ENCODE assay signal across 10 mouse cellular contexts in the genomic region with DNA sequence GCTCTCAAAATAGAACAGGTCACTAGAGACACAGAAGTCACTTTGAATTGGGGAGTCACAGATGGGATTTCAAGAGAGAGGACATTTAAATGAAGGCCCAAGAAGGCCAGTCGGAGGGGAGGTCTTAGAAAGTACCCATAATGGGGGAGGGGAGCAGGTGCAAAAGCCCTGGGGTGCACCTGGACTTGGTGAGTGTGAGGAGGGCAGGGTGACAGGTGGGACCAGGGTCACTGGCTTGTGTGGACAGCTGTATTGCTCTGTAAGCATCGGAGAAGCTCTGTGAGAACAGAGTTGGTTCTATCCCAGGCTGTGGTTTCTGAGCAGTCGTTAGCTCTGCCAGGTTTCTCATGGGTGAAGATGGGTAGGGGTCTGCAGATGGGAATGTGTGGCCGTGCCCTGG. TPM values are rescaled to one million over a fixed set of nuclear protein-coding genes. Genes with fewer than 3 reads are reported as not detected.
DNase-seq lines count a peak whose midpoint lies in the region; ATAC-seq and TF ChIP-seq lines count a peak whose summit lies in the region.
"Had no signal": no experiment of that assay in that cellular context is flagged by ENCODE, and none has a peak within 500 bp of the region (broad histone marks: within the 10 kb centered on the region; RNA-seq: fewer than 3 reads in every experiment).

No protein-coding gene starts in this region.

- no peak for TF ChIP-seq POLR2A in thymus, adult 2 months (IDR thresholded peaks at IDR 0.05; ENCODE audit: control insufficient read depth, extremely low read depth, insufficient read depth, low read length, poor library complexity)

- H3K9ac ChIP-seq in kidney, embryonic 14.5 days (ENCODE audit: low read depth, low read length) = no peak overlapping the region
- H3K9ac ChIP-seq in embryonic facial prominence, embryonic 15.5 days = 0 out of 2 replicates have a peak overlapping the region, but pooled peaks have one; percentile 4
- no peak overlapping the region for H3K9ac ChIP-seq in hindbrain, embryonic 16.5 days (ENCODE audit: low read depth, low read length)
- H3K9ac ChIP-seq in midbrain, postnatal 0 days (replicated peaks; ENCODE audit: low read length, poor library complexity, severe bottlenecking) = 0 out of 2 replicates have a peak overlapping the region, but pooled peaks have one; percentile 29
- H3K9ac ChIP-seq: limb, embryonic 13.5 days had no signal

- no peaks in the 10 kb centered on the region for H3K36me3 ChIP-seq in kidney, embryonic 14.5 days (ENCODE audit: control insufficient read depth, insufficient read depth, low read length)
- H3K36me3 ChIP-seq in embryonic facial prominence, embryonic 15.5 days = no peaks in the 10 kb centered on the region
- H3K36me3 ChIP-seq in hindbrain, embryonic 16.5 days (ENCODE audit: control insufficient read depth, insufficient read depth, low read length) = no peaks in the 10 kb centered on the region
- H3K36me3 ChIP-seq in midbrain, postnatal 0 days (ENCODE audit: insufficient read depth, low read length) = no peaks in the 10 kb centered on the region
- no peaks in the 10 kb centered on the region for H3K36me3 ChIP-seq in thymus, adult 2 months (ENCODE audit: control insufficient read depth, insufficient read depth, low read length)
- H3K36me3 ChIP-seq: limb, embryonic 13.5 days had no signal

- no peaks in the 10 kb centered on the region for H3K9me3 ChIP-seq in kidney, embryonic 14.5 days (ENCODE audit: control insufficient read depth, low read length)
- H3K9me3 ChIP-seq in embryonic facial prominence, embryonic 15.5 days (replicated peaks) = no peaks in the 10 kb centered on the region
- no peaks in the 10 kb centered on the region for H3K9me3 ChIP-seq in hindbrain, embryonic 16.5 days (ENCODE audit: control insufficient read depth, low read length)
- H3K9me3 ChIP-seq in midbrain, postnatal 0 days (ENCODE audit: low read length) = no peaks in the 10 kb centered on the region
- H3K9me3 ChIP-seq: limb, embryonic 13.5 days had no signal

- H3K4me1 ChIP-seq in kidney, embryonic 14.5 days (ENCODE audit: control insufficient read depth, insufficient read depth, low read length) = peaks cover 25% of the 10 kb centered on the region
- peaks cover 60% of the 10 kb centered on the region for H3K4me1 ChIP-seq in embryonic facial prominence, embryonic 15.5 days
- H3K4me1 ChIP-seq in hindbrain, embryonic 16.5 days (ENCODE audit: control insufficient read depth, insufficient read depth, low read depth, low read length) = peaks cover 54% of the 10 kb centered on the region
- peaks cover 20% of the 10 kb centered on the region; the same call in 1 of the 2 replicates for H3K4me1 ChIP-seq in midbrain, postnatal 0 days (ENCODE audit: insufficient read depth, low read length)
- H3K4me1 ChIP-seq in thymus, adult 2 months (replicated peaks; ENCODE audit: control insufficient read depth, insufficient read depth, low read length) = peaks cover 74% of the 10 kb centered on the region

- peak overlapping the region; percentile 14; the same call in 1 of the 2 replicates for H3K27ac ChIP-seq in kidney, embryonic 14.5 days (ENCODE audit: low read depth, low read length)
- peak overlapping the region; percentile 73 for H3K27ac ChIP-seq in embryonic facial prominence, embryonic 15.5 days (replicated peaks)
- H3K27ac ChIP-seq in hindbrain, embryonic 16.5 days (ENCODE audit: low read depth, low read length) = peak overlapping the region; percentile 89
- H3K27ac ChIP-seq in midbrain, postnatal 0 days (ENCODE audit: low read depth, low read length) = peak overlapping the region; percentile 94
- H3K27ac ChIP-seq in thymus, adult 2 months (ENCODE audit: control insufficient read depth, insufficient read depth, low read length) = no peak overlapping the region; the same call in 1 of the 2 replicates
- H3K27ac ChIP-seq: limb, embryonic 13.5 days had no signal

- no peak overlapping the region for H3K4me2 ChIP-seq in kidney, embryonic 14.5 days (replicated peaks; ENCODE audit: low read depth, low read length)
- H3K4me2 ChIP-seq in embryonic facial prominence, embryonic 15.5 days (replicated peaks) = no peak overlapping the region
- H3K4me2 ChIP-seq in hindbrain, embryonic 16.5 days (ENCODE audit: low read length) = no peak overlapping the region
- H3K4me2 ChIP-seq in midbrain, postnatal 0 days (ENCODE audit: low read depth, low read length, poor library complexity, severe bottlenecking) = no peak overlapping the region
- H3K4me2 ChIP-seq: limb, embryonic 13.5 days had no signal

- no peaks in the 10 kb centered on the region for H3K27me3 ChIP-seq in kidney, embryonic 14.5 days (ENCODE audit: control insufficient read depth, insufficient read depth, low read length)
- no peaks in the 10 kb centered on the region for H3K27me3 ChIP-seq in embryonic facial prominence, embryonic 15.5 days
- no peaks in the 10 kb centered on the region for H3K27me3 ChIP-seq in hindbrain, embryonic 16.5 days (replicated peaks; ENCODE audit: control insufficient read depth, insufficient read depth, low read length)
- no peaks in the 10 kb centered on the region for H3K27me3 ChIP-seq in midbrain, postnatal 0 days (ENCODE audit: insufficient read depth, low read length)
- no peaks in the 10 kb centered on the region for H3K27me3 ChIP-seq in thymus, adult 2 months (ENCODE audit: control insufficient read depth, insufficient read depth, low read length)

- ATAC-seq in kidney, embryonic 14.5 days (ENCODE audit: low FRiP score, low TSS enrichment) = no peak
- no peak for ATAC-seq in embryonic facial prominence, embryonic 15.5 days (ENCODE audit: insufficient number of reproducible peaks, low FRiP score, low TSS enrichment, low read depth)
- ATAC-seq in hindbrain, embryonic 16.5 days = no peak
- no peak for ATAC-seq in midbrain, postnatal 0 days (ENCODE audit: low FRiP score)
- ATAC-seq: activated CD4-positive, CD25-positive, alpha-beta regulatory T cell, adult 4 months had no signal

- 86% methylated on average over 4 of the region's 4 CpGs for WGBS in kidney, embryonic 14.5 days
- 75% methylated on average over 4 of the region's 4 CpGs for WGBS in embryonic facial prominence, embryonic 15.5 days
- 53% methylated on average over 4 of the region's 4 CpGs for WGBS in hindbrain, embryonic 16.5 days
- WGBS in midbrain, postnatal 0 days = 73% methylated on average over 4 of the region's 4 CpGs
- 42% methylated on average over 4 of the region's 4 CpGs for WGBS in thymus, adult 2 months

- no peak overlapping the region for H3K4me3 ChIP-seq in kidney, embryonic 14.5 days (ENCODE audit: low read length)
- H3K4me3 ChIP-seq in embryonic facial prominence, embryonic 15.5 days (replicated peaks) = no peak overlapping the region
- H3K4me3 ChIP-seq in hindbrain, embryonic 16.5 days (ENCODE audit: low read length) = no peak overlapping the region
- H3K4me3 ChIP-seq in midbrain, postnatal 0 days (ENCODE audit: low read depth, low read length) = no peak overlapping the region
- H3K4me3 ChIP-seq in thymus, adult 2 months (ENCODE audit: control insufficient read depth, insufficient read depth, low read length) = no peak overlapping the region
- H3K4me3 ChIP-seq: limb, embryonic 13.5 days had no signal

- no peak for DNase-seq in kidney, adult 8-10 months
- no peak for DNase-seq in midbrain, postnatal 0 days (ENCODE audit: low spot score)
- no peak for DNase-seq in thymus, adult 2 months
- no peak for DNase-seq in cerebellum, adult 9-10 months
- DNase-seq in cerebellum, postnatal 4 days (ENCODE audit: low spot score in 2 of 2) = no peak

- no peak for TF ChIP-seq CTCF in midbrain, postnatal 0 days (IDR thresholded peaks at IDR 0.05)
- no peak for TF ChIP-seq CTCF in thymus, adult 2 months (IDR thresholded peaks at IDR 0.05; ENCODE audit: borderline replicate concordance, control insufficient read depth, extremely low read depth, insufficient read depth, low read length, poor library complexity)

RNA-seq across cellular contexts. Expression of a gene that starts 17.5 kb away (rescaled TPM):
- polyA plus RNA-seq in kidney, embryonic 14.5 days (2014; fragmentation: Nextera tagmentation; extraction: Ambion mirVana) = 15.5 and 31.3 TPM in 2 replicates
- 29.9 and 31.9 TPM in 2 replicates for polyA plus RNA-seq in embryonic facial prominence, embryonic 15.5 days (2015; fragmentation: Nextera tagmentation; extraction: Ambion mirVana)
- 112 and 135 TPM in 2 replicates for polyA plus RNA-seq in hindbrain, embryonic 16.5 days (2015; fragmentation: Nextera tagmentation; extraction: Ambion mirVana)
- total RNA-seq in midbrain, postnatal 0 days (2014; rRNA removed) = 218 and 247 TPM in 2 replicates
- polyA plus RNA-seq in midbrain, postnatal 0 days (2015; fragmentation: Nextera tagmentation; extraction: Ambion mirVana) = 114 and 125 TPM in 2 replicates
- 146 and 166 TPM in 2 replicates for polyA plus RNA-seq in thymus, adult 2 months (2012; rRNA removed)

RNA-seq across cellular contexts. Expression of a gene that starts 25.5 kb away (rescaled TPM):
- polyA plus RNA-seq in kidney, embryonic 14.5 days (2014; fragmentation: Nextera tagmentation; extraction: Ambion mirVana) = 2.9 and 3.8 TPM in 2 replicates
- 3.2 and 3.8 TPM in 2 replicates for polyA plus RNA-seq in embryonic facial prominence, embryonic 15.5 days (2015; fragmentation: Nextera tagmentation; extraction: Ambion mirVana)
- polyA plus RNA-seq in hindbrain, embryonic 16.5 days (2015; fragmentation: Nextera tagmentation; extraction: Ambion mirVana) = 1.2 and 1.3 TPM in 2 replicates
- total RNA-seq in midbrain, postnatal 0 days (2014; rRNA removed) = 1.5 and 1.7 TPM in 2 replicates
- 0.59 and 0.88 TPM in 2 replicates for polyA plus RNA-seq in midbrain, postnatal 0 days (2015; fragmentation: Nextera tagmentation; extraction: Ambion mirVana)
- polyA plus RNA-seq in thymus, adult 2 months (2012; rRNA removed) = 27.0 and 32.0 TPM in 2 replicates

Comparison
In these comparisons a context has a peak if more than half of its experiments do, and no peak if none do; other contexts are left out.
1. H3K9ac ChIP-seq: peak in embryonic facial prominence, embryonic 15.5 days (single experiment) and midbrain, postnatal 0 days (single experiment); none in kidney, embryonic 14.5 days (single experiment) and hindbrain, embryonic 16.5 days (single experiment).